Mouse (Mus musculus) liver, adult (tissue): ENCODE results near the gene Lag3.

ENCODE experiments used
- GATA4 ChIP-seq: IDR thresholded peaks from 2 replicates; pipeline ENCODE4 v1.6.1; 2014; ENCODE audit warnings: mild to moderate bottlenecking, low read length; ENCODE audit not compliant: insufficient replicate concordance

The Lag3 gene

GRCm38 (mm10) chr6:124860511-124860910 is 51.0 kb downstream of the Lag3 start:
- TF ChIP-seq GATA4, result no peak

- TF ChIP-seq GATA4, result no peak
These were observed 51.8 kb downstream of the Lag3 start for GRCm38 (mm10) chr6:124859725-124860124.

- no peak for TF ChIP-seq GATA4
These were observed 52.8 kb downstream of the Lag3 start for GRCm38 (mm10) chr6:124858561-124859318.

- TF ChIP-seq GATA4, result no peak
These were observed 53.5 kb downstream of the Lag3 start for GRCm38 (mm10) chr6:124857840-124858530.

- TF ChIP-seq GATA4, result no peak
These were observed 54.3 kb downstream of the Lag3 start, which contains the start of gene P3h3 for GRCm38 (mm10) chr6:124856916-124857839. Gene P3h3 (minus strand): TSS chr6:124857752.

GRCm38 (mm10) chr6:124856321-124856720 is 55.2 kb downstream of the Lag3 start:
- no peak for TF ChIP-seq GATA4

- no peak for TF ChIP-seq GATA4
These were observed 56.9 kb downstream of the Lag3 start for GRCm38 (mm10) chr6:124854647-124855046.
